Mouse (Mus musculus): ENCODE results near the gene Cggbp1.
"Not testable (repeated sequence)": the region's sequence is repeated elsewhere in the genome, so short reads cannot be mapped to it uniquely, and the experiment has no call there.

Gene Cggbp1

GRCm38 (mm10) chr16:64851563-64852362 is at the start of gene Cggbp1, which contains the start of gene Zfp654:
Gene Cggbp1, plus strand, starts transcription at chr16:64851996.
Gene Zfp654, minus strand, starts transcription at chr16:64851652.
- peak; percentile 99 for DNase-seq (ENCODE audit: low read depth)

- no peak for DNase-seq (ENCODE audit: low read depth)
Measured at GRCm38 (mm10) chr16:64803041-64803440, 48.8 kb upstream of the Cggbp1 start.

- no peak for DNase-seq (ENCODE audit: low read depth)
Measured at GRCm38 (mm10) chr16:64817094-64817765, 34.6 kb upstream of the Cggbp1 start.

- no peak for DNase-seq (ENCODE audit: low read depth)
Measured at GRCm38 (mm10) chr16:64823890-64824289, 27.9 kb upstream of the Cggbp1 start.

GRCm38 (mm10) chr16:64824474-64824873 is 27.3 kb upstream of the Cggbp1 start:
- no peak for DNase-seq (ENCODE audit: low read depth)

GRCm38 (mm10) chr16:64830291-64830690 is 21.5 kb upstream of the Cggbp1 start:
- DNase-seq (ENCODE audit: low read depth): no peak

GRCm38 (mm10) chr16:64835996-64836545 is 15.7 kb upstream of the Cggbp1 start:
- no peak for DNase-seq (ENCODE audit: low read depth)

- DNase-seq (ENCODE audit: low read depth): no peak
Measured at GRCm38 (mm10) chr16:64836709-64837108, 15.1 kb upstream of the Cggbp1 start.

- no peak for DNase-seq (ENCODE audit: low read depth)
Measured at GRCm38 (mm10) chr16:64841481-64842373, 10.1 kb upstream of the Cggbp1 start.

GRCm38 (mm10) chr16:64842374-64842729 is 9.4 kb upstream of the Cggbp1 start:
- no peak for DNase-seq (ENCODE audit: low read depth)

- no peak for DNase-seq (ENCODE audit: low read depth)
Measured at GRCm38 (mm10) chr16:64845947-64846346, 5.8 kb upstream of the Cggbp1 start.

- no peak for DNase-seq (ENCODE audit: low read depth)
Measured at GRCm38 (mm10) chr16:64850287-64851084, 1.3 kb upstream of the Cggbp1 start.

GRCm38 (mm10) chr16:64851085-64851562 is 672 bp upstream of the Cggbp1 start:
- no peak for DNase-seq (ENCODE audit: low read depth)

- DNase-seq (ENCODE audit: low read depth): no peak
Measured at GRCm38 (mm10) chr16:64852441-64852871, 660 bp downstream of the Cggbp1 start.

- DNase-seq (ENCODE audit: low read depth): no peak
Measured at GRCm38 (mm10) chr16:64852891-64853290, 1.1 kb downstream of the Cggbp1 start.

GRCm38 (mm10) chr16:64856946-64857345 is 5.2 kb downstream of the Cggbp1 start:
- DNase-seq (ENCODE audit: low read depth): no peak

GRCm38 (mm10) chr16:64865841-64866240 is 14.0 kb downstream of the Cggbp1 start:
- DNase-seq (ENCODE audit: low read depth): not testable (repeated sequence)

- no peak for DNase-seq (ENCODE audit: low read depth)
Measured at GRCm38 (mm10) chr16:64868613-64869012, 16.8 kb downstream of the Cggbp1 start.

- DNase-seq (ENCODE audit: low read depth): no peak
Measured at GRCm38 (mm10) chr16:64869621-64870020, 17.8 kb downstream of the Cggbp1 start.

- DNase-seq (ENCODE audit: low read depth): no peak
Measured at GRCm38 (mm10) chr16:64872296-64872695, 20.5 kb downstream of the Cggbp1 start.

- no peak for DNase-seq (ENCODE audit: low read depth)
Measured at GRCm38 (mm10) chr16:64872841-64873240, 21.0 kb downstream of the Cggbp1 start.

Data from c-Kit-positive CD71-negative TER-119-negative erythroid progenitor cells, embryonic 14.5 days (primary cell).